ENCODE assay signal across 13 mouse cellular contexts in the genomic region with DNA sequence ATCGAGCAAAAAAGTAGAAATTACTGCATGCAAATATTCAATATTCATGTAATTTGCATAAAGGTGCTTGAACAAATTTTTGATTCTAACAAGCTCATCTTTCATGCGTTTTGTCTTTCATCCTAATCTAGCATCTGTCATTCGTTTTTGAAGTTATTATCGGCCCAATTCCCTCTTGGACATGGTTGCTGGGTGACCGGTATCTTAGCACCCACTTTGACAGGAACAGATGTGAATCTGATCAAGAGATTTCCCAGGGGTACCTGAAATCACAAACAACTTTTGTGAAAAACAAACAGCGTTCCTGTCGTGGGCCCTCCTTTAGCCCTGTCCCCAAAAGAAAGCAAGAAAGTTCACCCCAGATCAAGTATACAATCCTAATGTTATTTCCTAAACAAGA.
"Had no signal": no experiment of that assay in that cellular context is flagged by ENCODE, and none has a peak within 500 bp of the region (broad histone marks: within the 10 kb centered on the region; RNA-seq: fewer than 3 reads in every experiment).

No protein-coding gene starts in this region.

- H3K9ac ChIP-seq: limb, embryonic 13.5 days; liver, embryonic 14.5 days; neural tube, embryonic 13.5 days; stomach, embryonic 15.5 days had no signal

- H3K4me3 ChIP-seq: limb, embryonic 13.5 days; neural tube, embryonic 13.5 days; stomach, embryonic 15.5 days had no signal

- H3K27ac ChIP-seq: kidney, postnatal 0 days; limb, embryonic 13.5 days; liver, embryonic 14.5 days; stomach, embryonic 15.5 days had no signal

- H3K9me3 ChIP-seq: limb, embryonic 13.5 days; neural tube, embryonic 13.5 days; stomach, embryonic 15.5 days had no signal

- H3K4me1 ChIP-seq: limb, embryonic 13.5 days; stomach, embryonic 15.5 days had no signal

- H3K4me2 ChIP-seq: limb, embryonic 13.5 days; stomach, embryonic 15.5 days had no signal

- ATAC-seq: intestine, postnatal 0 days had no signal

- H3K36me3 ChIP-seq: limb, embryonic 13.5 days; neural tube, embryonic 13.5 days; stomach, embryonic 15.5 days had no signal

- DNase-seq: kidney, adult 8-10 months; kidney, postnatal 36 days; left cerebral cortex, postnatal 4 days; lung, adult 18-20 months; right cerebral cortex, postnatal 14 days; thymus, adult 2 months; thymus, postnatal 25 days had no signal

- H3K27me3 ChIP-seq: limb, embryonic 13.5 days; neural tube, embryonic 13.5 days; stomach, embryonic 15.5 days had no signal
